Mouse (Mus musculus) left cerebral cortex, adult 8-10 months (tissue): ENCODE results near the gene Selplg. TPM values are rescaled to one million over a fixed set of nuclear protein-coding genes. Genes with fewer than 3 reads are reported as not detected.
A peak's percentile ranks its signal among the peaks of the same experiment; 100 is the strongest.

ENCODE experiments used
- DNase-seq, 2 experiments: peaks; one replicate each; pipeline ENCODE4 v3.0.0; 2022; ENCODE audit warnings: low spot score in 2 of 2
- total RNA-seq, 4 experiments: library from RNA; stranded (reverse); gene quantifications; 2 replicates each; pipeline ENCODE4 v1.2.4; 2022

Gene Selplg
- total RNA-seq, 4 experiments from 2014 or later: 26.2 to 60.3 (median 40.2) TPM

- DNase-seq: peak in 1 of 2 experiments; percentile 83
Measured at GRCm38 (mm10) chr5:113854494-113854893, 22.1 kb upstream of the Selplg start.

GRCm38 (mm10) chr5:113853541-113853940, 21.1 kb upstream of the Selplg start:
- DNase-seq: no peak

GRCm38 (mm10) chr5:113852463-113852862, 20.0 kb upstream of the Selplg start:
- no peak for DNase-seq

GRCm38 (mm10) chr5:113850680-113851230, 18.3 kb upstream of the Selplg start:
- DNase-seq: no peak

- DNase-seq: no peak
Measured at GRCm38 (mm10) chr5:113847636-113848035, 15.2 kb upstream of the Selplg start.

GRCm38 (mm10) chr5:113846656-113847055, 14.2 kb upstream of the Selplg start:
- no peak for DNase-seq

- no peak for DNase-seq
Measured at GRCm38 (mm10) chr5:113845627-113846026, 13.2 kb upstream of the Selplg start.

- DNase-seq: peak in 1 of 2 experiments; percentile 36
Measured at GRCm38 (mm10) chr5:113844721-113845120, 12.3 kb upstream of the Selplg start.

GRCm38 (mm10) chr5:113844106-113844505, 11.7 kb upstream of the Selplg start:
- DNase-seq: no peak

- no peak for DNase-seq
Measured at GRCm38 (mm10) chr5:113842906-113843305, 10.5 kb upstream of the Selplg start.

GRCm38 (mm10) chr5:113842244-113842643, 9.8 kb upstream of the Selplg start:
- DNase-seq: no peak

GRCm38 (mm10) chr5:113841243-113842225, 9.1 kb upstream of the Selplg start:
- no peak for DNase-seq

GRCm38 (mm10) chr5:113840443-113840842, 8.0 kb upstream of the Selplg start:
- no peak for DNase-seq

- no peak for DNase-seq
Measured at GRCm38 (mm10) chr5:113836961-113837360, 4.5 kb upstream of the Selplg start.

- no peak for DNase-seq
Measured at GRCm38 (mm10) chr5:113833316-113833947, 988 bp upstream of the Selplg start.

GRCm38 (mm10) chr5:113831741-113832140, 703 bp downstream of the Selplg start:
- DNase-seq: no peak

GRCm38 (mm10) chr5:113830796-113831195, 1.6 kb downstream of the Selplg start:
- no peak for DNase-seq

GRCm38 (mm10) chr5:113830292-113830643, 2.2 kb downstream of the Selplg start:
- no peak for DNase-seq

GRCm38 (mm10) chr5:113829566-113830291, 2.7 kb downstream of the Selplg start:
- no peak for DNase-seq

GRCm38 (mm10) chr5:113828481-113828880, 4.0 kb downstream of the Selplg start:
- no peak for DNase-seq

GRCm38 (mm10) chr5:113827991-113828411, 4.4 kb downstream of the Selplg start:
- no peak for DNase-seq
